Mouse (Mus musculus): ENCODE results near the gene Dhcr24. TPM values are rescaled to one million over a fixed set of nuclear protein-coding genes. Genes with fewer than 3 reads are reported as not detected.
A peak's percentile ranks its signal among the peaks of the same experiment; 100 is the strongest.

The Dhcr24 gene
- polyA plus RNA-seq, 1 experiment from 2014 or later = 3.8 TPM

- Histone ChIP-seq H3K9me3 (replicated peaks; ENCODE audit: control insufficient read depth, low read length, poor library complexity, severe bottlenecking) (no peaks in the 10 kb centered on the region), H3K9ac (ENCODE audit: low read depth, low read length) (no peak overlapping the region), H3K27ac (ENCODE audit: low read length) (no peak overlapping the region)
Observed at GRCm38 (mm10) chr4:106613105-106613504, 52.3 kb downstream of the Dhcr24 start.

GRCm38 (mm10) chr4:106613560-106613959, 52.7 kb downstream of the Dhcr24 start:
- WGBS = 76% methylated on average over 3 of the region's 3 CpGs
- Histone ChIP-seq H3K4me2 (ENCODE audit: low read length) (no peak overlapping the region), H3K4me1 (ENCODE audit: control insufficient read depth, insufficient read depth, low read length) (peaks cover 16% of the 10 kb centered on the region), H3K9ac (ENCODE audit: low read depth, low read length) (no peak overlapping the region), H3K9me3 (replicated peaks; ENCODE audit: control insufficient read depth, low read length, poor library complexity, severe bottlenecking) (no peaks in the 10 kb centered on the region), H3K36me3 (ENCODE audit: control insufficient read depth, insufficient read depth, low read length) (no peaks in the 10 kb centered on the region), H3K27me3 (ENCODE audit: control insufficient read depth, insufficient read depth, low read depth, low read length) (no peaks in the 10 kb centered on the region), H3K27ac (ENCODE audit: low read length) (no peak overlapping the region), H3K4me3 (ENCODE audit: low read depth, low read length) (no peak overlapping the region)
- ATAC-seq = no peak

More at GRCm38 (mm10) chr4:106613105-106613504, 52.3 kb downstream of the Dhcr24 start:
- H3K4me3 ChIP-seq (ENCODE audit: low read depth, low read length) = no peak overlapping the region
- H3K27me3 ChIP-seq (ENCODE audit: control insufficient read depth, insufficient read depth, low read depth, low read length) = no peaks in the 10 kb centered on the region
- WGBS = 84% methylated on average over 8 of the region's 8 CpGs
- no peak overlapping the region for H3K4me2 ChIP-seq (ENCODE audit: low read length)
- H3K36me3 ChIP-seq (ENCODE audit: control insufficient read depth, insufficient read depth, low read length) = no peaks in the 10 kb centered on the region
- H3K4me1 ChIP-seq (ENCODE audit: control insufficient read depth, insufficient read depth, low read length) = peaks cover 16% of the 10 kb centered on the region
- ATAC-seq = no peak

- no peaks in the 10 kb centered on the region for H3K9me3 ChIP-seq (replicated peaks; ENCODE audit: control insufficient read depth, low read length, poor library complexity, severe bottlenecking)
- no peak overlapping the region; the same call in 1 of the 2 replicates for H3K9ac ChIP-seq (ENCODE audit: low read depth, low read length)
- no peak overlapping the region for H3K27ac ChIP-seq (ENCODE audit: low read length)
Observed at GRCm38 (mm10) chr4:106614180-106614797, 53.5 kb downstream of the Dhcr24 start.

GRCm38 (mm10) chr4:106614881-106615280, 54.0 kb downstream of the Dhcr24 start:
- Histone ChIP-seq H3K4me3 (ENCODE audit: low read depth, low read length) (no peak overlapping the region), H3K27me3 (ENCODE audit: control insufficient read depth, insufficient read depth, low read depth, low read length) (no peaks in the 10 kb centered on the region), H3K36me3 (ENCODE audit: control insufficient read depth, insufficient read depth, low read length) (no peaks in the 10 kb centered on the region), H3K9ac (ENCODE audit: low read depth, low read length) (no peak overlapping the region), H3K4me1 (ENCODE audit: control insufficient read depth, insufficient read depth, low read length) (peaks cover 16% of the 10 kb centered on the region), H3K4me2 (ENCODE audit: low read length) (no peak overlapping the region), H3K27ac (ENCODE audit: low read length) (no peak overlapping the region), H3K9me3 (replicated peaks; ENCODE audit: control insufficient read depth, low read length, poor library complexity, severe bottlenecking) (no peaks in the 10 kb centered on the region)
- ATAC-seq = no peak
- 91% methylated on average over 9 of the region's 9 CpGs for WGBS

More at GRCm38 (mm10) chr4:106614180-106614797, 53.5 kb downstream of the Dhcr24 start:
- 43% methylated on average over 7 of the region's 7 CpGs for WGBS
- H3K36me3 ChIP-seq (ENCODE audit: control insufficient read depth, insufficient read depth, low read length) = no peaks in the 10 kb centered on the region
- H3K4me1 ChIP-seq (ENCODE audit: control insufficient read depth, insufficient read depth, low read length) = peaks cover 16% of the 10 kb centered on the region
- peak; percentile 80 for ATAC-seq
- no peak overlapping the region for H3K4me3 ChIP-seq (ENCODE audit: low read depth, low read length)
- no peak overlapping the region for H3K4me2 ChIP-seq (ENCODE audit: low read length)
- no peaks in the 10 kb centered on the region for H3K27me3 ChIP-seq (ENCODE audit: control insufficient read depth, insufficient read depth, low read depth, low read length)

GRCm38 (mm10) chr4:106615637-106616036, 54.8 kb downstream of the Dhcr24 start:
- Histone ChIP-seq H3K9me3 (replicated peaks; ENCODE audit: control insufficient read depth, low read length, poor library complexity, severe bottlenecking) (no peaks in the 10 kb centered on the region), H3K4me3 (ENCODE audit: low read depth, low read length) (no peak overlapping the region), H3K36me3 (ENCODE audit: control insufficient read depth, insufficient read depth, low read length) (no peaks in the 10 kb centered on the region), H3K4me1 (ENCODE audit: control insufficient read depth, insufficient read depth, low read length) (peaks cover 16% of the 10 kb centered on the region), H3K4me2 (ENCODE audit: low read length) (no peak overlapping the region), H3K27me3 (ENCODE audit: control insufficient read depth, insufficient read depth, low read depth, low read length) (no peaks in the 10 kb centered on the region), H3K9ac (ENCODE audit: low read depth, low read length) (no peak overlapping the region), H3K27ac (ENCODE audit: low read length) (no peak overlapping the region)
- no peak for ATAC-seq
- WGBS = 84% methylated on average over 12 of the region's 12 CpGs

GRCm38 (mm10) chr4:106617056-106617455, 56.2 kb downstream of the Dhcr24 start, which contains the start of gene Lexm:
Gene Lexm (minus strand): TSS chr4:106617241.
- WGBS = under 1% methylated on average over 19 of the region's 19 CpGs
- H3K27ac ChIP-seq (ENCODE audit: low read length) = no peak within 1 kb of the TSS
- peak within 1 kb of the TSS; percentile 51 for H3K9ac ChIP-seq (ENCODE audit: low read depth, low read length)
- peak within 1 kb of the TSS; percentile 28 for H3K4me3 ChIP-seq (ENCODE audit: low read depth, low read length)
- peaks cover 16% of the 10 kb centered on the region for H3K4me1 ChIP-seq (ENCODE audit: control insufficient read depth, insufficient read depth, low read length)
- ATAC-seq = no peak
- no peaks in the 10 kb centered on the region for H3K9me3 ChIP-seq (replicated peaks; ENCODE audit: control insufficient read depth, low read length, poor library complexity, severe bottlenecking)
- H3K36me3 ChIP-seq (ENCODE audit: control insufficient read depth, insufficient read depth, low read length) = no peaks in the 10 kb centered on the region
- peaks cover 7% of the 10 kb centered on the region for H3K27me3 ChIP-seq (ENCODE audit: control insufficient read depth, insufficient read depth, low read depth, low read length)
- H3K4me2 ChIP-seq (ENCODE audit: low read length) = peak within 1 kb of the TSS; percentile 60

GRCm38 (mm10) chr4:106618898-106619297, 58.1 kb downstream of the Dhcr24 start:
- Histone ChIP-seq H3K27ac (ENCODE audit: low read length) (no peak overlapping the region), H3K27me3 (ENCODE audit: control insufficient read depth, insufficient read depth, low read depth, low read length) (peaks cover 22% of the 10 kb centered on the region), H3K9ac (ENCODE audit: low read depth, low read length) (no peak overlapping the region), H3K4me2 (ENCODE audit: low read length) (no peak overlapping the region), H3K4me1 (ENCODE audit: control insufficient read depth, insufficient read depth, low read length) (peaks cover 18% of the 10 kb centered on the region), H3K4me3 (ENCODE audit: low read depth, low read length) (no peak overlapping the region), H3K36me3 (ENCODE audit: control insufficient read depth, insufficient read depth, low read length) (no peaks in the 10 kb centered on the region), H3K9me3 (replicated peaks; ENCODE audit: control insufficient read depth, low read length, poor library complexity, severe bottlenecking) (no peaks in the 10 kb centered on the region)
- no peak for ATAC-seq
- WGBS = 79% methylated on average over 4 of the region's 4 CpGs

- Histone ChIP-seq H3K4me2 (ENCODE audit: low read length) (no peak overlapping the region), H3K27me3 (ENCODE audit: control insufficient read depth, insufficient read depth, low read depth, low read length) (peaks cover 22% of the 10 kb centered on the region), H3K27ac (ENCODE audit: low read length) (no peak overlapping the region), H3K4me1 (ENCODE audit: control insufficient read depth, insufficient read depth, low read length) (peaks cover 20% of the 10 kb centered on the region), H3K9ac (ENCODE audit: low read depth, low read length) (no peak overlapping the region), H3K36me3 (ENCODE audit: control insufficient read depth, insufficient read depth, low read length) (no peaks in the 10 kb centered on the region), H3K9me3 (replicated peaks; ENCODE audit: control insufficient read depth, low read length, poor library complexity, severe bottlenecking) (no peaks in the 10 kb centered on the region), H3K4me3 (ENCODE audit: low read depth, low read length) (no peak overlapping the region)
- no peak for ATAC-seq
- WGBS = 71% methylated on average over 3 of the region's 3 CpGs
Observed at GRCm38 (mm10) chr4:106621428-106621827, 60.6 kb downstream of the Dhcr24 start.

- ATAC-seq = no peak
- no peak within 1 kb of the TSS for H3K27ac ChIP-seq (ENCODE audit: low read length)
- H3K9me3 ChIP-seq (replicated peaks; ENCODE audit: control insufficient read depth, low read length, poor library complexity, severe bottlenecking) = no peaks in the 10 kb centered on the region
- 27% methylated on average over 16 of the region's 16 CpGs for WGBS
- H3K4me2 ChIP-seq (ENCODE audit: low read length) = peak within 1 kb of the TSS; percentile 17; the same call in 1 of the 2 replicates
- H3K27me3 ChIP-seq (ENCODE audit: control insufficient read depth, insufficient read depth, low read depth, low read length) = peaks cover 22% of the 10 kb centered on the region
- H3K9ac ChIP-seq (ENCODE audit: low read depth, low read length) = no peak within 1 kb of the TSS
- no peak within 1 kb of the TSS for H3K4me3 ChIP-seq (ENCODE audit: low read depth, low read length)
- H3K36me3 ChIP-seq (ENCODE audit: control insufficient read depth, insufficient read depth, low read length) = no peaks in the 10 kb centered on the region
- H3K4me1 ChIP-seq (ENCODE audit: control insufficient read depth, insufficient read depth, low read length) = peaks cover 18% of the 10 kb centered on the region
Observed at GRCm38 (mm10) chr4:106622030-106622493, 61.2 kb downstream of the Dhcr24 start, which contains the start of gene Ttc22. Gene Ttc22 (plus strand): TSS chr4:106622432.
